Mouse (Mus musculus) megakaryocyte-erythroid progenitor cell, adult 5-6 weeks (primary cell): ENCODE measurements around the gene Olfr1477. TPM values are rescaled to one million over a fixed set of nuclear protein-coding genes. Genes with fewer than 3 reads are reported as not detected.
"Not testable (repeated sequence)": the region's sequence is repeated elsewhere in the genome, so short reads cannot be mapped to it uniquely, and the experiment has no call there.

Source experiments
- ATAC-seq: replicated peaks from 2 replicates; pipeline ENCODE4 v1.8.0; 2016; ENCODE audit warnings: mild to moderate bottlenecking, inconsistent platforms; ENCODE audit not compliant: severe bottlenecking, poor library complexity, low FRiP score, low TSS enrichment
- total RNA-seq, 2 experiments: library from RNA; stranded (forward) in 1 of 2; stranded (reverse) in 1 of 2; fragments of 200-1000, 215-1000 nt in 1 of 2; fragments of >200 nt in 1 of 2; fragmentation: Nextera tagmentation in 1 of 2; gene quantifications; 2 replicates each; pipeline ENCODE4 v1.2.3; 2014 to 2017

Gene Olfr1477
- total RNA-seq (2014; fragmentation: Nextera tagmentation) (not detected in 2 replicates), total RNA-seq (2017) (not detected in 2 replicates)

DNA sequence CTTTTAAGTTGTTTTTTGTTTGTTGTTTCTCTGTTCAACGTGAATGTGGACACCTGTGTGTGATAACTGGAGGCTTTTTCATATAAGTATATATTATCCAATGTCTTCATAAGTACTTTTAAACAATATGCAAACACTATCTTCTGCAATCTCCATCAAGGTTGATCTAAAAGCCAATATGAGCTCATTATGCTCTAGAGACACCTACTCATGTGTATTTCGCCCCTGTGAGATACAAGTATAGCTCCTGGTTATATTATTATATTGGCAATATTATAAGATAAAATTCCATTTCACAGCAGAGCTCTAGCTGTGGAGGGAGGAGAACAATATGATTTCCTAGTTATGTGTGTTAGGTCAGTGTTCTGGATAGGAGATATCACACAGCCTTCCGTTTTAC is at the start of gene Olfr1477:
Gene Olfr1477, plus strand, starts transcription at position 301 of the 400 bp plus-strand sequence.
- no peak for ATAC-seq

- no peak for ATAC-seq
These were observed 44.4 kb upstream of the Olfr1477 start, which contains the start of gene Olfr1472 for GRCm38 (mm10) chr19:13455986-13456385. Gene Olfr1472 (minus strand): TSS chr19:13456086.

DNA sequence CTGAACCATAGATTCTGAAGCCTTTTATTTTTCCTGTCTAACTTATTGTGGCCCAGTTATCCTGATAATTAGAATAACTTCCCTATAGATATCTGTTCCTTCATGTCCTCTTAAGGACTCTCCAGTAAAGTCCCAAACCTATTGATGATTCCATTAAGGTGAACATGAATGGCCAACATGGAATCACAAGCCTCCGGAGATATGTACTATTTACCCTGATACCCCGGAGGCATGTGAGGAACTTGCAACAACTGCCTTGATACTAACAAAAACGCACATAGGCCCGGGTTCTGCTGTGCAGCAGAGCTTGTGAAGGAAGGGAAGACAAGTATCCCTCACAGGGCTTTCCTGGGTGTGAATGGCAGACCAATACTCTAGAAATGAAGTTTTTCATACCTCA is 31.1 kb upstream of the Olfr1477 start, which contains the start of gene Olfr1474:
Gene Olfr1474, plus strand, starts transcription at position 301 of the 400 bp plus-strand sequence.
- ATAC-seq = not testable (repeated sequence)

DNA sequence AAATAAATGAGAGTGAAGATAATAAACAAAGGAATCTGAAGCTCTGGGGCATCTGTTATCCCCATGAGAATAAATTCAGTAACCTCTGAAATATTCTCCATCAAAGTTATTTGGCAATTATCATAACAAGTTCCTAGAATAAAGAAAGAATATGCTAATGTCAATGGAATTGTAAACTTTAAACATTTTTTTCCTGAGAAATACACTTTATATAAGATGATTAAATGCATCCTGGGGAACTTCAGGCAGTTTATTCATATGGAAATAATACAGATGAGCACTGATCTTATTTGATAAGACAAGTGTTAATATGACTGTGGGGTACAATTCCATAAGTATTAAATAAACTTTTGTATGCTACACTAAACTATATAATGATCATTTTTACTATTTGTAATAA is 20.2 kb upstream of the Olfr1477 start, which contains the start of gene Olfr1475:
Gene Olfr1475, minus strand, starts transcription at position 101 of the 400 bp plus-strand sequence.
- no peak for ATAC-seq

- no peak for ATAC-seq
These were observed 27.3 kb downstream of the Olfr1477 start, which contains the start of gene Olfr1480 for GRCm38 (mm10) chr19:13527613-13528012. Gene Olfr1480 (plus strand): TSS chr19:13527913.

Other genes with a start within 250 kb of the Olfr1477 start
- not detected in 2 replicates for gene Olfr1465, start 185.0 kb upstream of the Olfr1477 start, total RNA-seq (2014; fragmentation: Nextera tagmentation)
- gene Olfr1465, start 185.0 kb upstream of the Olfr1477 start, total RNA-seq (2017) = not detected in 2 replicates
- not detected in 2 replicates for gene Olfr1466, start 161.7 kb upstream of the Olfr1477 start, total RNA-seq (2014; fragmentation: Nextera tagmentation)
- not detected in 2 replicates for gene Olfr1466, start 161.7 kb upstream of the Olfr1477 start, total RNA-seq (2017)
- not detected in 2 replicates for gene Olfr1467, start 138.3 kb upstream of the Olfr1477 start, total RNA-seq (2014; fragmentation: Nextera tagmentation)
- gene Olfr1467, start 138.3 kb upstream of the Olfr1477 start, total RNA-seq (2017) = not detected in 2 replicates
- gene Olfr1469, start 92.7 kb upstream of the Olfr1477 start, total RNA-seq (2014; fragmentation: Nextera tagmentation) = not detected in 2 replicates
- not detected in 2 replicates for gene Olfr1469, start 92.7 kb upstream of the Olfr1477 start, total RNA-seq (2017)
- gene Olfr1471, start 57.1 kb upstream of the Olfr1477 start, total RNA-seq (2014; fragmentation: Nextera tagmentation) = not detected in 2 replicates
- not detected in 2 replicates for gene Olfr1471, start 57.1 kb upstream of the Olfr1477 start, total RNA-seq (2017)
- not detected in 2 replicates for gene Olfr1472, start 44.5 kb upstream of the Olfr1477 start, total RNA-seq (2014; fragmentation: Nextera tagmentation)
- not detected in 2 replicates for gene Olfr1472, start 44.5 kb upstream of the Olfr1477 start, total RNA-seq (2017)
- gene Olfr1474, start 31.0 kb upstream of the Olfr1477 start, total RNA-seq (2014; fragmentation: Nextera tagmentation) = not detected in 2 replicates
- not detected in 2 replicates for gene Olfr1474, start 31.0 kb upstream of the Olfr1477 start, total RNA-seq (2017)
- gene Olfr1475, start 20.4 kb upstream of the Olfr1477 start, total RNA-seq (2014; fragmentation: Nextera tagmentation) = not detected in 2 replicates
- gene Olfr1475, start 20.4 kb upstream of the Olfr1477 start, total RNA-seq (2017) = not detected in 2 replicates
- gene Olfr1480, start 27.4 kb downstream of the Olfr1477 start, total RNA-seq (2014; fragmentation: Nextera tagmentation) = not detected in 2 replicates
- gene Olfr1480, start 27.4 kb downstream of the Olfr1477 start, total RNA-seq (2017) = not detected in 2 replicates
- not detected in 2 replicates for gene Olfr1484, start 83.0 kb downstream of the Olfr1477 start, total RNA-seq (2014; fragmentation: Nextera tagmentation)
- gene Olfr1484, start 83.0 kb downstream of the Olfr1477 start, total RNA-seq (2017) = not detected in 2 replicates
- gene Olfr1487, start 116.8 kb downstream of the Olfr1477 start, total RNA-seq (2014; fragmentation: Nextera tagmentation) = not detected in 2 replicates
- gene Olfr1487, start 116.8 kb downstream of the Olfr1477 start, total RNA-seq (2017) = not detected in 2 replicates
- not detected in 2 replicates for gene Olfr1489, start 131.1 kb downstream of the Olfr1477 start, total RNA-seq (2014; fragmentation: Nextera tagmentation)
- gene Olfr1489, start 131.1 kb downstream of the Olfr1477 start, total RNA-seq (2017) = not detected in 2 replicates
- not detected in 2 replicates for gene Olfr1490, start 150.5 kb downstream of the Olfr1477 start, total RNA-seq (2014; fragmentation: Nextera tagmentation)
- gene Olfr1490, start 150.5 kb downstream of the Olfr1477 start, total RNA-seq (2017) = not detected in 2 replicates
- gene Olfr1491, start 196.7 kb downstream of the Olfr1477 start, total RNA-seq (2014; fragmentation: Nextera tagmentation) = not detected in 2 replicates
- gene Olfr1491, start 196.7 kb downstream of the Olfr1477 start, total RNA-seq (2017) = not detected in 2 replicates
- not detected in 2 replicates for gene Olfr1493-ps1, start 222.7 kb downstream of the Olfr1477 start, total RNA-seq (2014; fragmentation: Nextera tagmentation)
- gene Olfr1493-ps1, start 222.7 kb downstream of the Olfr1477 start, total RNA-seq (2017) = not detected in 2 replicates
- gene Olfr1494, start 239.2 kb downstream of the Olfr1477 start, total RNA-seq (2014; fragmentation: Nextera tagmentation) = not detected in 2 replicates
- not detected in 2 replicates for gene Olfr1494, start 239.2 kb downstream of the Olfr1477 start, total RNA-seq (2017)